In the genomic region with DNA sequence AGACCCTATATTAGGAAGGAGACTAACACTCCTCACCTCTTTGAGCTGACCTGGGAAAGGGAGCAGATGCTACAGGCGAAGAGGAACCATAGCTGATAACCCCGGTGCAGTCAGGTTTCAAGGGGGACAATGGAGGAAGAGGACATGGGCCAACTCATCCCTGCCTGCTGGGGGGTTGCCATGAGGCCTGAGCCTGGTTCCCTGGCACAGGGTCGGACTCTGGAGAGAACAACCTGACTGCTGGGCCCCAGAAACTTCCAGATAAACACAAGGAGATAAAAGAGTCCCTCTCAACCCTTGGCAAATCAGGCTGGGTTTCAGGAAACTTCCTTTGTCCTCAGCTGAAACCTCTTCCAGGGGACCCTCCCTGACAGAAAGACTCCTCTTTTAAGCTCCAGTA, we compare ENCODE assay signal across 9 mouse cellular contexts. TPM values are rescaled to one million over a fixed set of nuclear protein-coding genes. Genes with fewer than 3 reads are reported as not detected.
DNase-seq lines count a peak whose midpoint lies in the region; ATAC-seq and TF ChIP-seq lines count a peak whose summit lies in the region.
"Had no signal": no experiment of that assay in that cellular context is flagged by ENCODE, and none has a peak within 500 bp of the region (broad histone marks: within the 10 kb centered on the region; RNA-seq: fewer than 3 reads in every experiment).

No protein-coding gene starts in this region.

- H3K4me1 ChIP-seq in forebrain, embryonic 12.5 days, result peaks cover 29% of the 10 kb centered on the region
- no peaks in the 10 kb centered on the region; the same call in 1 of the 2 replicates for H3K4me1 ChIP-seq in forebrain, postnatal 0 days (ENCODE audit: insufficient read depth)
- peaks cover 77% of the 10 kb centered on the region for H3K4me1 ChIP-seq in kidney, embryonic 16.5 days (ENCODE audit: insufficient read depth, low read length)

- no peaks in the 10 kb centered on the region for H3K36me3 ChIP-seq in forebrain, embryonic 12.5 days (replicated peaks)
- H3K36me3 ChIP-seq in forebrain, postnatal 0 days (ENCODE audit: insufficient read depth), result no peaks in the 10 kb centered on the region
- H3K36me3 ChIP-seq in kidney, embryonic 16.5 days (ENCODE audit: insufficient read depth, low read length), result 0 out of 2 replicates have a peak, but pooled peaks cover 2% of the 10 kb centered on the region

- no peak for DNase-seq in forebrain, postnatal 0 days
- no peak for DNase-seq in kidney, adult 9 months
- peak; percentile 13 for DNase-seq in urinary bladder, adult 2 months (ENCODE audit: low spot score)
- no peak for DNase-seq in urinary bladder, postnatal 36 days (ENCODE audit: low spot score in 2 of 2)
- DNase-seq in left cerebral cortex, adult 8-10 months (ENCODE audit: low spot score in 2 of 2), result no peak

- H3K27ac ChIP-seq in forebrain, embryonic 12.5 days, result peak overlapping the region; percentile 19; the same call in 1 of the 2 replicates
- no peak overlapping the region for H3K27ac ChIP-seq in forebrain, postnatal 0 days (ENCODE audit: low read depth, low read length)
- H3K27ac ChIP-seq in kidney, embryonic 16.5 days (ENCODE audit: low read length), result peak overlapping the region; percentile 84

- H3K4me3 ChIP-seq in forebrain, embryonic 12.5 days (replicated peaks), result no peak overlapping the region
- H3K4me3 ChIP-seq in forebrain, postnatal 0 days (ENCODE audit: low read depth, low read length), result no peak overlapping the region
- no peak overlapping the region for H3K4me3 ChIP-seq in kidney, embryonic 16.5 days (ENCODE audit: low read length)
- H3K4me3 ChIP-seq: erythroblast, embryonic 14.5 days had no signal

- H3K27me3 ChIP-seq in forebrain, embryonic 12.5 days, result peaks cover 3% of the 10 kb centered on the region
- H3K27me3 ChIP-seq in forebrain, postnatal 0 days (ENCODE audit: insufficient read depth, low read length), result no peaks in the 10 kb centered on the region
- no peaks in the 10 kb centered on the region for H3K27me3 ChIP-seq in kidney, embryonic 16.5 days (ENCODE audit: insufficient read depth, low read length)

- ATAC-seq in forebrain, embryonic 12.5 days (ENCODE audit: low FRiP score), result no peak
- no peak for ATAC-seq in forebrain, postnatal 0 days
- no peak for ATAC-seq in kidney, embryonic 16.5 days (ENCODE audit: low FRiP score, low TSS enrichment)
- ATAC-seq in megakaryocyte-erythroid progenitor cell, adult 5-6 weeks (replicated peaks; ENCODE audit: low FRiP score, low TSS enrichment, poor library complexity, severe bottlenecking), result no peak

- no peak overlapping the region for H3K9ac ChIP-seq in forebrain, embryonic 12.5 days
- H3K9ac ChIP-seq in forebrain, postnatal 0 days, result no peak overlapping the region
- no peak overlapping the region for H3K9ac ChIP-seq in kidney, embryonic 16.5 days (replicated peaks; ENCODE audit: low read length)

- no peak overlapping the region for H3K4me2 ChIP-seq in forebrain, embryonic 12.5 days
- H3K4me2 ChIP-seq in forebrain, postnatal 0 days (ENCODE audit: low read depth), result no peak overlapping the region
- no peak overlapping the region for H3K4me2 ChIP-seq in kidney, embryonic 16.5 days (replicated peaks; ENCODE audit: low read depth, low read length)

- no peak for TF ChIP-seq CTCF in forebrain, postnatal 0 days (IDR thresholded peaks at IDR 0.05; ENCODE audit: low read depth)

- H3K9me3 ChIP-seq in forebrain, embryonic 12.5 days, result no peaks in the 10 kb centered on the region
- no peaks in the 10 kb centered on the region for H3K9me3 ChIP-seq in forebrain, postnatal 0 days (ENCODE audit: low read length)
- H3K9me3 ChIP-seq in kidney, embryonic 16.5 days (ENCODE audit: low read length), result no peaks in the 10 kb centered on the region

- 80% methylated on average over 3 of the region's 3 CpGs for WGBS in forebrain, embryonic 12.5 days
- 61% methylated on average over 3 of the region's 3 CpGs for WGBS in forebrain, postnatal 0 days
- WGBS in kidney, embryonic 16.5 days, result 72% methylated on average over 3 of the region's 3 CpGs

RNA-seq across cellular contexts. Expression of a gene that starts 7.4 kb away (rescaled TPM):
- polyA plus RNA-seq in forebrain, embryonic 12.5 days (2016; fragmentation: Nextera tagmentation; extraction: Ambion mirVana), result 4.9 and 5.1 TPM in 2 replicates
- 3.5 and 8.9 TPM in 2 replicates for total RNA-seq in forebrain, postnatal 0 days (2014; rRNA removed)
- 1.4 and 1.7 TPM in 2 replicates for polyA plus RNA-seq in forebrain, postnatal 0 days (2015; fragmentation: Nextera tagmentation; extraction: Ambion mirVana)
- polyA plus RNA-seq in kidney, embryonic 16.5 days (2015; fragmentation: Nextera tagmentation; extraction: Ambion mirVana), result 53.1 and 57.4 TPM in 2 replicates
- polyA plus RNA-seq in urinary bladder, adult 2 months (2012; rRNA removed), result 144 and 160 TPM in 2 replicates
- total RNA-seq in megakaryocyte-erythroid progenitor cell, adult 5-6 weeks (2014; fragmentation: Nextera tagmentation), result 0.04 and 0.25 TPM in 2 replicates
- total RNA-seq in megakaryocyte-erythroid progenitor cell, adult 5-6 weeks (2017), result 0.05 TPM in 1 of 2 replicates, not detected in the other
- 10 to 100 TPM in 1 of 4 experiments, 1 to 10 TPM in 3; 5.9 to 11.1 (median 7.3) TPM for total RNA-seq in left cerebral cortex, adult 8-10 months (2022)

RNA-seq across cellular contexts. Expression of a gene that starts 38.9 kb away (rescaled TPM):
- 464 and 488 TPM in 2 replicates for polyA plus RNA-seq in forebrain, embryonic 12.5 days (2016; fragmentation: Nextera tagmentation; extraction: Ambion mirVana)
- total RNA-seq in forebrain, postnatal 0 days (2014; rRNA removed), result 848 and 1,386 TPM in 2 replicates
- 439 and 570 TPM in 2 replicates for polyA plus RNA-seq in forebrain, postnatal 0 days (2015; fragmentation: Nextera tagmentation; extraction: Ambion mirVana)
- polyA plus RNA-seq in kidney, embryonic 16.5 days (2015; fragmentation: Nextera tagmentation; extraction: Ambion mirVana), result 435 and 485 TPM in 2 replicates
- polyA plus RNA-seq in urinary bladder, adult 2 months (2012; rRNA removed), result 3,847 and 3,981 TPM in 2 replicates
- total RNA-seq in megakaryocyte-erythroid progenitor cell, adult 5-6 weeks (2014; fragmentation: Nextera tagmentation), result 3,693 and 4,041 TPM in 2 replicates
- 2,831 and 3,324 TPM in 2 replicates for total RNA-seq in megakaryocyte-erythroid progenitor cell, adult 5-6 weeks (2017)
- total RNA-seq in left cerebral cortex, adult 8-10 months (2022), result 100 to 1,000 TPM; 616 to 845 (median 743) TPM

RNA-seq across cellular contexts. Expression of a gene that starts 47.0 kb away (rescaled TPM):
- polyA plus RNA-seq in forebrain, embryonic 12.5 days (2016; fragmentation: Nextera tagmentation; extraction: Ambion mirVana), result 213 and 225 TPM in 2 replicates
- total RNA-seq in forebrain, postnatal 0 days (2014; rRNA removed), result 133 and 168 TPM in 2 replicates
- 219 and 222 TPM in 2 replicates for polyA plus RNA-seq in forebrain, postnatal 0 days (2015; fragmentation: Nextera tagmentation; extraction: Ambion mirVana)
- polyA plus RNA-seq in kidney, embryonic 16.5 days (2015; fragmentation: Nextera tagmentation; extraction: Ambion mirVana), result 200 and 208 TPM in 2 replicates
- 84.3 and 84.4 TPM in 2 replicates for polyA plus RNA-seq in urinary bladder, adult 2 months (2012; rRNA removed)
- 143 and 144 TPM in 2 replicates for total RNA-seq in megakaryocyte-erythroid progenitor cell, adult 5-6 weeks (2014; fragmentation: Nextera tagmentation)
- total RNA-seq in megakaryocyte-erythroid progenitor cell, adult 5-6 weeks (2017), result 51.7 and 76.2 TPM in 2 replicates
- total RNA-seq in left cerebral cortex, adult 8-10 months (2022), result 100 to 1,000 TPM; 107 to 109 (median 108) TPM

RNA-seq across cellular contexts. Expression of a gene that starts 55.1 kb away (rescaled TPM):
- 17.7 and 20.8 TPM in 2 replicates for polyA plus RNA-seq in forebrain, embryonic 12.5 days (2016; fragmentation: Nextera tagmentation; extraction: Ambion mirVana)
- total RNA-seq in forebrain, postnatal 0 days (2014; rRNA removed), result 46.6 and 58.8 TPM in 2 replicates
- polyA plus RNA-seq in forebrain, postnatal 0 days (2015; fragmentation: Nextera tagmentation; extraction: Ambion mirVana), result 21.1 and 28.4 TPM in 2 replicates
- 6.7 and 11.2 TPM in 2 replicates for polyA plus RNA-seq in kidney, embryonic 16.5 days (2015; fragmentation: Nextera tagmentation; extraction: Ambion mirVana)
- polyA plus RNA-seq in urinary bladder, adult 2 months (2012; rRNA removed), result 25.4 and 28.3 TPM in 2 replicates
- 13.8 and 14.4 TPM in 2 replicates for total RNA-seq in megakaryocyte-erythroid progenitor cell, adult 5-6 weeks (2014; fragmentation: Nextera tagmentation)
- 7.4 and 20.8 TPM in 2 replicates for total RNA-seq in megakaryocyte-erythroid progenitor cell, adult 5-6 weeks (2017)
- 10 to 100 TPM; 27.2 to 31.6 (median 27.7) TPM for total RNA-seq in left cerebral cortex, adult 8-10 months (2022)
